Mouse (Mus musculus) mature B cell (primary cell): ENCODE measurements at regions not wholly inside any gene's neighbourhood (a gene's known extent, or its start where the extent isn't known, plus 50 kb on each side); places are given as distances from the start of the nearest gene placed in this dataset.

Experiments used
- in situ Hi-C: fragments of 300-500 bp; cut with MboI; formaldehyde crosslinking; loops from 2 replicates; pipeline ENCODE4 v1.14.3; 2019

GRCm38 (mm10) chr10:66857330-66857729 lies 238.6 kb upstream of the Jmjd1c start:
- in situ Hi-C loops, result no loop called here

GRCm38 (mm10) chr10:66861421-66861820 lies 234.5 kb upstream of the Jmjd1c start:
- in situ Hi-C loops, result no loop called here

GRCm38 (mm10) chr10:66864161-66864862 lies 231.6 kb upstream of the Jmjd1c start:
- in situ Hi-C loops, result no loop called here

GRCm38 (mm10) chr10:66865010-66865582 lies 230.8 kb upstream of the Jmjd1c start:
- in situ Hi-C loops, result no loop called here

GRCm38 (mm10) chr10:66871133-66871664 lies 224.7 kb upstream of the Jmjd1c start:
- in situ Hi-C loops, result no loop called here

GRCm38 (mm10) chr10:66871673-66872072 lies 224.3 kb upstream of the Jmjd1c start:
- in situ Hi-C loops, result no loop called here

- in situ Hi-C loops, result no loop called here
These were observed 222.5 kb upstream of the Jmjd1c start for GRCm38 (mm10) chr10:66873468-66873867.

- in situ Hi-C loops, result no loop called here
These were observed 216.9 kb upstream of the Jmjd1c start for GRCm38 (mm10) chr10:66879071-66879470.

- in situ Hi-C loops, result no loop called here
These were observed 213.1 kb upstream of the Jmjd1c start for GRCm38 (mm10) chr10:66882825-66883224.

GRCm38 (mm10) chr10:66885575-66885974 lies 210.3 kb upstream of the Jmjd1c start:
- in situ Hi-C loops, result no loop called here

- in situ Hi-C loops, result no loop called here
These were observed 206.0 kb upstream of the Jmjd1c start for GRCm38 (mm10) chr10:66889786-66890555.

GRCm38 (mm10) chr10:66891811-66892210 lies 204.1 kb upstream of the Jmjd1c start:
- in situ Hi-C loops, result no loop called here

- in situ Hi-C loops, result no loop called here
These were observed 202.1 kb upstream of the Jmjd1c start for GRCm38 (mm10) chr10:66893836-66894235.

GRCm38 (mm10) chr10:66896698-66897622 lies 199.0 kb upstream of the Jmjd1c start:
- in situ Hi-C loops, result no loop called here

GRCm38 (mm10) chr10:66899724-66900123 lies 196.2 kb upstream of the Jmjd1c start:
- in situ Hi-C loops, result loop anchor here (25.0 kb wide), 1 partner anchor 313 kb away; no protein-coding TSS in a partner anchor

- in situ Hi-C loops, result loop anchor here (25.0 kb wide), 1 partner anchor 312 kb away; no protein-coding TSS in a partner anchor
These were observed 195.1 kb upstream of the Jmjd1c start for GRCm38 (mm10) chr10:66900781-66901180.

- in situ Hi-C loops, result loop anchor here (25.0 kb wide), 1 partner anchor 310 kb away; no protein-coding TSS in a partner anchor
These were observed 194.1 kb upstream of the Jmjd1c start for GRCm38 (mm10) chr10:66901873-66902272.

- in situ Hi-C loops, result loop anchor here (25.0 kb wide), 1 partner anchor 308 kb away; no protein-coding TSS in a partner anchor
These were observed 191.2 kb upstream of the Jmjd1c start for GRCm38 (mm10) chr10:66904552-66905367.

- in situ Hi-C loops, result loop anchor here (25.0 kb wide), 1 partner anchor 304 kb away; no protein-coding TSS in a partner anchor
These were observed 188.1 kb upstream of the Jmjd1c start for GRCm38 (mm10) chr10:66907842-66908241.
